Mouse (Mus musculus) spleen, postnatal 14 days (tissue): ENCODE measurements at regions not wholly inside any gene's neighbourhood (a gene's known extent, or its start where the extent isn't known, plus 50 kb on each side); places are given as distances from the start of the nearest gene placed in this dataset.

ENCODE experiments used
- DNase-seq, 2 experiments: peaks; one replicate each; pipeline ENCODE4 v3.0.0; 2021 to 2022; ENCODE audit warnings: low spot score in 2 of 2

DNA sequence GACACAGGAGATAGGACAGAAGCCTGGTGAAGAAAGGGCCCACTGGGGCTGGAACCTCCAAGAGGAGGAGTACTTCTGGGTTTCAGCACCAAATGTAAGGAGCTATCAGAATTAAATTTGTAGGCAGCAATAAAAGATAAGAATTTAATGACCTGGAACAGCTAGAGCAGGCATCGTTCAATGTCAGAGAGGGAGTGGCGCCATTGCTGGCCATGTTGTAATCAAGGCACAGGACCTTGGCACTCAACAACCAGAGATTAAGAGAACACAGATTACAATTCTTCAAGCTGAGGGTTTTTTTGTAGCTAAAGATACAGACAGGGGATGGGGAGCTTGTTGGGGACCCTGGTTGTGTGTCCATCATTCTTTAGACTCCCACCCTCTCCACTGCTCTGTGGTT lies 101.0 kb upstream of the Dio3 start:
- DNase-seq = no peak

DNA sequence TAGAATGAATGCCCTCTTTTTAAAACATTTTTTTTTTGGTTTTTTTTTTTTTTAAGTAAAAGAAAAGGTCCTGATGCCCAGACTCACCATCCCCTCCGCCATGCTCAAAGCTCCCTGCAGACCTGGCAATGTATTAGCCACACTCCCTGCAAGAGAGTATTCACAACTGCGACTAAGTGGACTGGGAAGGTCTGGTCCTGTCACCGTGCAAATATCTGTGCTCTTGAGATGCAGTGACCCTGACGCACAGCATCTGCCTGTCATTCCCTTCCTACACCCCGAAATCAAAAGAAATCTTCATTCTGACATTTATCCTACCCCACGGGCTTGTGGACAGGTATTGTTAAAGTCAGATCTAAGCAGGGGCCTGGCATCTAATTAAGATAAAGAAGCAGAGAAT lies 95.4 kb upstream of the Dio3 start:
- DNase-seq = no peak

GRCm38 (mm10) chr12:110185399-110185798 lies 93.5 kb upstream of the Dio3 start:
- DNase-seq = no peak

- DNase-seq = no peak
These were observed 92.5 kb upstream of the Dio3 start for GRCm38 (mm10) chr12:110186381-110186780.

DNA sequence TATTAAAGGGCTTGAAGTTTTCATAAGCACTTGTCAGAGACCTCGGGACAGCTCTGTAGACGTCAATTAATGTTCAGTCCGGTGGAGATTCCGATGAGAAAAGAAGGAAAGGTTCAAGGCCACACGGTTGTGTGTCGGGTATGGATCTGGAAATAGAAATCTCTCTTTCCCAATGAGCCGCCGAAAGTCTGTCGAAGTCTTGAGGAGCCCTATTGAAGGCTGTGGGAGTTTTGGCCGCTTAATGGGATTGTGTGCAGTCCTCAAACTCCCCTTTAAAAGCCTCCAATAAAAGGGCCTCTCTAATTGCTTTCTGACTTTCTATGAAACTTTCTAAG lies 92.0 kb upstream of the Dio3 start:
- no peak for DNase-seq

DNA sequence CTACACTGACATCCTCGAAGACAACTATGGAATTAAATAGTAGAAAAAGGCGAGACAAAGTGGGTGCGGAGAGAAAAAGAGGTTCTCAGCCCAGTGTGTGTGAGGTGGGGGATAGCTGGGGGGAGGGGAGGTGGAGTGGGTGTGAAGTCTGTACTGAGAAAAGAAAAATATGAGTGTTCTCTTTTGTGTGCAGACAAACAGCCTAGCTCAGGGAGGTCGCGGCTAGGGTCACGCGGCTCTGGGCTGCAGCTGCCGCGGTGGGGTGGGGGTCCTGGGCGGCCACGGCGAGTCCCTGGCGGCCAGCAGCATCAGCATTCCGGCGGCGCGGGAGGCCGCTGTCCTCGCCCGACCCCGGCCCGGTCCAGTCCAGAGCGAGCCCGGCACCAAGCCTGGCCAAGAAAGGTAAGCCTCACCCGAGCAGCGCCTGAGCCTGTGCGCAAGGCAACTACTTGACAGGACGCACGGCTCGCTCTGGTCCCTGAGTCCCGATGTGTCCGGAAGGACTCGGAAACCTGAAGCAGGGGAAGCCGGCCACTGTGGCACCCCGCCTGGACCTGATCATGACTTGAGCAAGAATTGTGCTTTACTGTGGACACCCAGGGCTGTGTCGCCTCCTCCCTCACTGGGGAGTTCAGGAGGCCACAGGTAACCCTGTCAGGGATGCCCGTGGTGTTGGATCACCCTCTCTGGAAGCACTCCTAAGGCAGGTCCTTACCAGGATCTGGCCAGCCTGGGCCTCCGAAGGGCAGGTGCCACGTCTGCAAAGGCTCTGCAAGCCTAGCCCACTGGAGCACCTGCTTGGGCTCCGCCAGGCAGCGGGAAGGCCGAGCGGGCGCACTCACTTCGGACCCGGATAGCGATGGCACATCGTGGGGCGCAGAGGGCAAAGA lies 91.4 kb upstream of the Dio3 start:
- DNase-seq = no peak

- no peak for DNase-seq
These were observed 90.7 kb upstream of the Dio3 start for GRCm38 (mm10) chr12:110188136-110188631.

- no peak for DNase-seq
These were observed 90.1 kb upstream of the Dio3 start for GRCm38 (mm10) chr12:110188641-110189328.

GRCm38 (mm10) chr12:110189329-110189642 lies 89.6 kb upstream of the Dio3 start:
- no peak for DNase-seq

- no peak for DNase-seq
These were observed 86.7 kb upstream of the Dio3 start for GRCm38 (mm10) chr12:110192186-110192585.

GRCm38 (mm10) chr12:110197366-110197765 lies 81.5 kb upstream of the Dio3 start:
- DNase-seq = no peak

DNA sequence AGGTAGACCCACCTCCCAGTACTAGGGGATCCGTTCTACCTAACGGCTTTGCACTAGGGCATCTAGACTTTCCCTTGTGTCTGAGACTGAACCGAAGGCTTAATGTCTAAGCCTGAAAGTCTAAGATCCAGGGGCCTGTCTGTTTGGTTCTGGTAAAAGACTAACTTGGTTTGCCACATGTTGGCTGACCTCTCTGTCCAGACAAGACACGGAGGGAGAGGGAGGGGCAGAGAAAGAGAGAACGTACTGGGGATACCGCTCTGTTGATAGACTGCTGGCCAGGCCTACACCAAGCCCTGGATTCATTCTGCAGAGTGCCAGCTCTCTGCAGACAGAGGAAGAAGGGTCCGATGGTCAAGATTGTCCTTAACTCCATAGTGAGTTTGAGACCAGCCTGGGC lies 78.4 kb upstream of the Dio3 start:
- no peak for DNase-seq

- no peak for DNase-seq
These were observed 78.0 kb upstream of the Dio3 start for GRCm38 (mm10) chr12:110200887-110201286.

- no peak for DNase-seq
These were observed 75.4 kb upstream of the Dio3 start for GRCm38 (mm10) chr12:110203271-110204014.

- DNase-seq = no peak
These were observed 74.5 kb upstream of the Dio3 start for GRCm38 (mm10) chr12:110204246-110204989.

- DNase-seq = no peak
These were observed 72.6 kb upstream of the Dio3 start for GRCm38 (mm10) chr12:110206271-110206670.

DNA sequence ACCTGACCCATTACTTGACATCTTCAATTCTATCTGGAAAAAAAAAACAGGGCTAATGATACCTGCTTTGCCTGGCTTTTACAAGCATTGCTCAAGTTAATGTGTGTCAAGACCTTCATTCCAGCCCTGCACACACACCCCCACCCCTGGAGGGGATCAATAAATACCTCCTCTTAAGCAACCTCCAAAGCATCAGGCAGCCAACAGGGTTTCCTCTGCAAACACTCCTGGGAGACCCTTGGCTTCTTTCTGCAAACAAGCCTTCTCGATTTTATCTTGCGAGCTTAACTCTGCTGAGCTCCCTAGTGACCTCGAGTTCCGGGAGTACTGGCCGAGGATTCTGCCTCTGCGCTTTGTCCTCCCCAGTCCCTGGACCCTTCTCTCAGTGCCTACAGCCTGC lies 72.1 kb upstream of the Dio3 start:
- no peak for DNase-seq

DNA sequence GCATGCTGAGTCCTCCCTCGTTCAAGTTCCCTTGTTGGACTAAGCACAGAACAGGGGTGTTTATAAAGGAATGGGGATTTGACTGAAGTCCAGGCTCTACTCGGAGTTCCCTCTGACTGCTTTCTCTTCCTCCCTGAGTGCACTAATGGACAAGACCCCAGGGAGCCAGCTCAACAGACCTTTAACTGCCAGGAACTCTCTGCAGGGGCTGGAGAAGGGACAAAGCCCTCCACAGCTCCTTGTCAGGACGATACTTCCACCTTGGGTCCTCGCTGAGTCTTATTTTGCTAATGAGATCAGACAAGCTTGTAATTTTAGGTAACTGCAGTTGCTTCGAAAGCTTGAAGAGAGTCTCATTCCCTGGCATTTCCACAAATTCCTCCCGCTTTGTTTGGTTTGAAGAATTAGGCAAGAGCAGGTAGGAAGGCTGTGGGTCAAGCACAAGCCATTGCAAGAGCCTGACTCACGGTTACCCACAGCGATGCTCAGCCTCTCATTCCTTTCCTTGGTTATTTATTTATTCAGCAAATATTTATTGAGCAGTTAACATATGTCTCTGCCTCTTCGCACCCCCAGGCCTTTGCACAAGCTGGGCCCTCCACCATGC lies 71.5 kb upstream of the Dio3 start:
- no peak for DNase-seq

- DNase-seq = no peak
These were observed 66.2 kb upstream of the Dio3 start for GRCm38 (mm10) chr12:110212716-110213115.

GRCm38 (mm10) chr12:110214833-110215232 lies 64.0 kb upstream of the Dio3 start:
- DNase-seq = no peak

DNA sequence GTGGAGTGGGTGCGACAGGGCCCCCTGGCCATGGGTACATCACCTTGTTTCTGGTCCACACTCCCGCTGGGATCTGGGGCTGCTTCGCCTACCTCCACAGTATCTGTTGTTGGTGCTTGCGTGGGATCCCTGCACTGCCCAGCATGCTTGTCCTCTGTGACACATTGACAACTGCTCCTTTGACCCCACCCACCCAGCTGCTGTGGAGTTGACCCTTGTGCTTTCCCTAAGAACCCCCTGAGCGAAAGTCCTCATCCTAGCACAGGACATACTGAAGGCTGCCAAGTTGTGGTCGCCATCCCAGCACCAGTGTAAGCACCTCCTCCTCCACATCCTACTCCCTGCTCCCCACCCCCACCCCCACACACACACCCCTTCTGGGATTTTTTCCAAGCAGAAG lies 63.6 kb upstream of the Dio3 start:
- DNase-seq = no peak
